Mouse (Mus musculus) urinary bladder, adult 2 months (tissue): ENCODE results near the gene Gm20388. TPM values are rescaled to one million over a fixed set of nuclear protein-coding genes. Genes with fewer than 3 reads are reported as not detected.
A peak's percentile ranks its signal among the peaks of the same experiment; 100 is the strongest.

ENCODE experiments used
- DNase-seq: peaks from one replicate; pipeline ENCODE4 v3.0.0; 2022; ENCODE audit warnings: low spot score
- polyA plus RNA-seq: library from polyadenylated mRNA; depleted of rRNA; stranded (reverse); fragments of >200 nt; gene quantifications from 2 replicates; pipeline ENCODE4 v1.2.3, GENCODE M21; 2012

The Gm20388 gene
- polyA plus RNA-seq, 1 experiment = 50.2 TPM

DNA sequence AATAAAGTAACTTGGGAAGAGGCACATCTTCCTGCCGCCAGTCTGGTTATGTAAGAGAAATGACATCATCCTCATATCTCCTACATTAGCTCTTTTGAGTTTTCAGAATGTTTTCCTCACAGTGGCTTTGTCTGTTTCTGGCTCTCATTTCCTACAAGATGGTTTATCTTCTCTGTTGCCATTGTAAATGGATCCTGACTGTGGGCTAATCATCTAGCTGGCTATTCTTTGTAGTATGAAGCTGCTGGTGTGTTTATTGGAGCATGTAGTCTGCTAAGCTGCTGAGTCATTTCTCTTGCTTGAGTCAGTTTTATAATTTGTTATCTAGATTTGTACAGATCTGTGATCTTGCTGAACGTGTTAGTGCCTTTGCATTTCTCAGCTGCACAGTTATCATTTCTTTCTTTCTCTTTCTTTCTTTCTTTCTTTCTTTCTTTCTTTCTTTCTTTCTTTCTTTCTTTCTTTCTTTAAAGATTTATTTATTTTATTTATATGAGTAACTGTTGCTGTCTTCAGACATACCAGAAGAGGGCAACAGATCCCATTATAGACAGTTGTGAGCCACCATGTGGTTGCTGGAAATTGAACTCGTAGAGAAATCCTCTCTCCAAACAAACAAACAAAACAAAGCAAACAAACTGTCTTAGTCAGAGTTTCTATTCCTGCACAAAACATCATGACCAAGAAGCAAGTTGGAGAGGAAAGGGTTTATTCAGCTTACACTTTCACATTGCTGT lies 3723.9 kb downstream of the Gm20388 start:
- DNase-seq = no peak

- DNase-seq = no peak
These were observed 3725.0 kb downstream of the Gm20388 start for GRCm38 (mm10) chr8:123635671-123636070.

- DNase-seq = no peak
These were observed 3732.8 kb downstream of the Gm20388 start for GRCm38 (mm10) chr8:123643330-123644051.

DNA sequence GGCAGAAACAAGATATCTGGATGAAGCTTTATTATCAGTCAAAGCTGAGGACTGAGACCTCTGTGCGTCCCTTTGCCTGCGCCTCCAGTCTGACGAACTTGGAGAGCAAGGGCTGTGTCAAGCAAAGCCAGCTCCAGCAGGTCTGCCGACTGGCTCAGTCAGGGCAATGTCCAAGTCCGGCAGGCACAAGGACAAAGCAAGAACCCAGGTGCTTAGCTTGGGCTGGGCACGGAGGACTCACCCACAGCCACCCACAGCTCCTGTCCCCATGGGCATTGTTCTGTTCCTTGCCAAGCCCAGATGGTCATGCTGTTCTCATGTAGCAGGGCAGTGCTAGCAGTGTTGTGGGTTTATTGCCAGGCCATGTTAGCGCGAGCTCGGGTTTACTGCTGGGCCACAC lies 3734.6 kb downstream of the Gm20388 start:
- DNase-seq = no peak

DNA sequence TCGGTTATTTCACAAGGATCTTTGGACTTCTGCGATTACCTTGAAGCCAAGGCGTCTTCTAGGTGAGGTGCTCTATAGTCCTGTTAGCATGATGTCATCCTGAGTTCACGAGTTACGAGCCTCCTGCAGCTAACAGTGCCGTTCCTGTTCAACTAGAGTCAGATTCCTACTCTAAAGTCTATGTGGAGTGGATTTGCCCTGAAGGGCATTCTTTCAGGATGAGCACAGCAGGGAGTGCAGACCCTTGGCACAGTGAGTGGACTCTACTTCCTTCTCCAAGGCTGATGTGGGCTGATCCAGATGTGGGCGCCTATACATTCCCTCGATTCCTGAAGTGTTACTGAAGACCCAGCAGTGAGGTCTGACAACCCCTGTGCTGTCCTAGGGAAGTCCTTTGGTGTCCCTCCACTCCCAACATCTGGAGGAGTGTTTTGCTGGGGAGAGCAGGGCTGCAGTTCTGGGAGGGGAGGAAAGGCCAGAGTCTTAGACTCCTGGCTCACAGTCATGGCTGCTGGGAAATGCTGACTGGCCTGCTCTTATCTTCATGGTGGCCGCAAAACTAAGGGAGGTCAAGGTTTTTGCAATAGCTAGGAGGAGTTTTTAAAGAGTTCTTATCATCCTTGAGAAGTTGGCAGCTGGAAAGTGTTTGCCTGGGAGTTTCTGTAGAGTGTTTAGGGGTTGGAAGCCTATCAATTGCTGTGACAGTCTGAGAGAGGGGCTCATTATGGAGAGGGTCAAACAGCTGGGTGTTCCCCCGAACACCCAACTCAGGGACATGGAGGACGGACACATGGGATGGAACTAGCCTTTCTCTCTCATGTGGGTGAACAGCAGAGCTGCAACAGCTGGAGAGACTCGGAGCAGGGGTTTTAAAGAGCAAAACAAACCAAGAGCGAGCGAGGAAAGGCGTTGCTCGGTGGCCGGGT lies 3737.9 kb downstream of the Gm20388 start:
- DNase-seq = no peak

DNA sequence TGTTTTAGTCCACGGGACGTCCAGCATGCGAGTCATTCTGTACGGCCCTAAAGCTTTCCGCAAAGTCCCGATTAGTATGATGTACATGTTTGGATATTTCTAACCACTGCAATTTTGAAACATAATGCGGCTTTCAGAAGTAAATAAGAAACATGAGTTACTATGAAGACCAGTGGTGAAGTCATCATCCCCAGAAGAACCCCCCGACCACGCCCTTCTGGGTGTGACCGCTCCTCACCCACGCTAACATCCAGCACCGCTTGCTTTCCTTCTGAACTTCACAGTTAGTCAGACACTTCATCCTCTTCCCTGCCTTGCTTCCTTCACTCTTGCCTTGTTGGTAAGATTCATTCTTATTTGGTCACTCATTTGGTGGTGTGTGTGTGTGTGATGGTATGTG lies 3738.8 kb downstream of the Gm20388 start:
- no peak for DNase-seq

- no peak for DNase-seq
These were observed 3740.9 kb downstream of the Gm20388 start for GRCm38 (mm10) chr8:123651390-123652098.

DNA sequence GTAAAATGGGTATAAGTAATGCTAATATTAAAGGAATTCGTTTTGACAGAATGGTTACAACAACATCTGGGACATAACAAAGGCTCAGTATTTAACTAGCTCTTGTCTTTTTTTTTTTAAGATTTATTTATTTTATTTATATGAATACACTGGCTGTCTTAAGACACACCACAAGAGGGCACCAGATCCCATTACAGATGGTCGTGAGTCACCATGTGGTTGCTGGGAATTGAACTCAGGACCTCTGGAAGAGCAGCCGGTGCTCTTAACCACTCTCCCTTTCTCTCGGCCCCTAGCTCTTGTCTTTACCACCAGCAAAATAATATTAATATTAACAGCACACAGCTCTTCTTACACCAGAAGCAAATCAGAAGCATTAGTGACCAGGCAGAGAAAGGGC lies 3742.0 kb downstream of the Gm20388 start:
- DNase-seq = no peak

- DNase-seq = peak; percentile 87
These were observed 3742.8 kb downstream of the Gm20388 start, which contains the start of gene Rhou for GRCm38 (mm10) chr8:123653308-123653993. Gene Rhou (plus strand): TSS chr8:123653929.

GRCm38 (mm10) chr8:123653994-123654569 lies 3743.4 kb downstream of the Gm20388 start:
- DNase-seq = peak; percentile 62

DNA sequence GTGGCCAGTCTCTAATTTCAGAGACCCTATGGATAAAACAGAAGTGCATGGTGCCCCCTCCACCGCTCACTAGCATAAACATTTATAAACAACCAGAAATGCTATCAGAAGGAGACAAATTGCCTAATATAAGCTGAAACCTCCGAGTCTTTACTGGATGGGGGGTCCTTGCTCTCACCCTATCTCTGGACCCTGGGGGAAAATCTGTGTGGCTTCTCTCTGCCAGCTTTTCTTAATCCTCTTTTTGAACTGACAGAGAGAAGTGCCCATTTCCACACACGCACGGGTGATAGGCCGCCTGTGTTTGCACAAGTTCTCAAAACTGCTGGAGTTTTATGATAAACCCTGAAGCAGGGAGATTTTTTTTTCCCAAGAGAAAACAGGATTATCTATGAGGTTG lies 3744.1 kb downstream of the Gm20388 start:
- DNase-seq = no peak

DNA sequence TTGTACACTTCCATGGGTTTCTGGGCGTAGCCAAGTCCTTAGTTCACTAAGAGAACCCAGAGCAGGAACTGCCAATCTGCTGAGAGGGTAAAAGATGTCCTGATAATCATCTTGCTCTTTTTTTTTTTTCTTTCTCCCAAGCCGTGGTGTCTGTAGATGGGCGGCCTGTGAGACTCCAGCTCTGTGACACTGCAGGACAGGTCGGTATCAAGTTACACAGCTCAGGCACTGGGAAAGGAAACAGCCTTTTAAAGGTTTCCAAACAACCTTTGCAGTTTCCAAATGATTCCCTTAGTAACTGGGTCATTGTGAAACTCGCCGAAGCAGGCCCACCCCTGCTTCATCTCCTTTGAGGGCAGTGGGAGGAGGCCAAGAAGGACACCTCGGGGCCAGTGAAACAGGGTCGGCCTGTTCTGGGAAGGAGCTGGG lies 3744.7 kb downstream of the Gm20388 start:
- DNase-seq = no peak

DNA sequence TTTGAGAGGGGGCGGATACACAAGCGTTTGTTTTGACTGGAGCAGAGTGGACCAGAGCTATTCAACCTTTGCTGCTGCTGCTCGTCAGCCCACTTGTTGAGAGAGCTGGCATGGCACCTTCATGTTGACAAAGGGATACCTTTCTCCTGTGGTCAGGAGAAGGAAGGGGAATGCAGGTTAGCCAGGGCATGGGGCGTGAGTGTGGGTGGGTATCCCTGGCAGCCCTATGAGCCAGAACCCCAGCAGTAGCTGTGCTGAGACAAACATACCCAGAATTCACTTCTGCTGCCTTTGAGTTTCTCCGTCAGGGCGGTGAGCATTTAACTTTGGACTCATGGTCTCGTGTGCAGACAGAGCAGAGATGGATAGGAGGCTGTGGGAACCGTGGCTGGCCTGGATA lies 3747.2 kb downstream of the Gm20388 start:
- no peak for DNase-seq

DNA sequence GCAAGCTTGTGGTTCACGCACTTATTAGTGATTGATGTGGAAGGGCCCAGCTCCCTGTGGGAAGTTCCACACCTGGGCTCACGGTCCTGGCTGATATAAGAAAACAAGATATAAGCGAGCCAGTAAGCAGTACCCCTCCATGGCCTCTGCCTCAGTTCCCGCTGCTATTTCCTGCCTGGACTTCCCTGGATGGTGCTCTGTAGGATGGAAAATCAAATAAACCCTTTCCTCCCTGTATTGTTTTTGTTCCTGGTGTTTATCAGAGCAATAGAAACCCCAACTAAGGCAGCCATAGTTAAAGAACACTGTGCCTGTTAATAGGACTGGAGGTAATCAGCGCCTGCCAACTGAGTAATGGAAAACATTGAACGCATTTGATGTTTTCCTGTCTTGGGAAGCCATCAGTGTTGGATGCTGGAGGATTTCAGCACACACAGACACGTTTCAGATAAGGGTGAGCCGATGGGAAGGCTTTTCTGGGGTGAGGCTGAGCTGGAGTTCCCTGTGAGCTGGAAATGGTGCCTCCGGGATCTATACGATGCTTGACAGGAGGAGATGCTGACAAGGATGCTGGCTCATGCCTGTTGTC lies 3748.9 kb downstream of the Gm20388 start:
- DNase-seq = no peak

DNA sequence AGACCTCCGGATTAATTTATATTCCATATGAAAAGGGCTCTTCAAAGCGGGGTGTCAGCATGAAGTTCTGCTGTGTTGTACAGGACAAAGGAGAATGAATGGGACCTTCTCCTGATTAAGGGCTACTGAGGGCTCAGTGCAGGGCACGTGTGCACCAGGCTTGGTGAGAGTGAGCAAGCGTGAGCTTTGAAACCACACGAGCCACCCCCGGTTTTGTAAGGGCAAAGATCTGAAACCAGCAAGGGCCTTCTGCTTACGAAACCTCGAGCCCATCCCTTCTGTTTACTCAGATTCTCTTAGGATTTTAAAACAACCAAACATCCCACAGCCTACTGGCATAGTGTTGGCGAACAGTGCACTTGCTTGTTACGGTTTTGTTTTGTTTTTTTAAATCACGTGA lies 3750.9 kb downstream of the Gm20388 start:
- DNase-seq = no peak

DNA sequence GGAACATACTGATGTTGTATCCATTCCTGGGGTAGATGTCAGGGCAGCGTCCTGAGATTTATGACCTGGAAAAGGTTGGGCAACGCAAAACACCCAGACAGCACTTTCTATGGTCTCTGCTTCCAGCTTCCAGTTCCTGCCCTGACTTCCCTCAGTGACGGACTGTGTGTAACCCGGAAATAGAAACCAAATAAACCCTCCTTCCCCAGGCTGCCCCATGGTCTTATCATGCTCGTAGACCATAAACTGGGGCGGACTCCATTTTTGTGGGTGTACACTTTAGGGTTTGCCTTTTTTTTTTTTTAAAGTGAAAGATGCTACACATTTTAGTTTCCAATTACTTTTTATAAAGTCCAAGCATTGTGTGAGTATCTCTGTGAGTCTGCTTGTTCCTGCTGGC lies 3754.9 kb downstream of the Gm20388 start:
- no peak for DNase-seq

DNA sequence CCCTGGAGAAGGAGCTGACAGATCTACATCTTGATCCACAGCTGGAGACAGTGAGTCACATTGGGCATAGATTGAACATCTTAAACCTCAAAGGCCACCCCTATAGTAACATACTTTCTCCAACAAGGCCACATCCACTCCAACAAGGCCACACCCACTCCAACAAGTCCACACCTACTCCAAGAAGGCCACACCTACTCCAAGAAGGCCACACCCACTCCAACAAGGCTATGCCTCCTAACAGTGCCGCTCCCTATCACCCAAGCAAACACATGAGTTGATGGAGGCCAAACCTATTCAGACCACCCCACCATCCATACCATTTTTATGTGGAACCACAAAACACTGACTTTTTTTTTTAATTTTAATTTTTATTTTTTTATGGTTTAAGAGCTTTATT lies 3756.2 kb downstream of the Gm20388 start:
- no peak for DNase-seq

DNA sequence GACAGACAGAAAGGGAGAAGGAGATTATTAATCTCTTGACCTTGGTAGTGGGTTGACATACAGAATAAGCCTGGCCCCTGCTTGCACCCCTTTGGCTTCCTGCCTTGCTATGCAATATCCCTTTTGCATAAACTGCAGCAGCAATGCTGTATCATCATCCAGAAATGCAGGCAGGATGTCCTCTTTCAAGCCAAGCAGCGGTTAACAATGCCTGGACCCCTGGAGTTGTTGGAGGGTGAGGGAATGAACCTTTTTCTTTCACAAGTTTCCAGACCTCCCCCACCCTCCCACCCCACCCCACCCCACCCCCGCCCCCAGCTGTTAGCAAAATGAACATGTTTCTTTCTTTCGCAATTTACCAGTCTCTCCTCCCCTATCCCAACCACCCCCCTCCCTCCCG lies 3758.0 kb downstream of the Gm20388 start:
- DNase-seq = no peak

- no peak for DNase-seq
These were observed 3760.1 kb downstream of the Gm20388 start for GRCm38 (mm10) chr8:123670766-123671165.

DNA sequence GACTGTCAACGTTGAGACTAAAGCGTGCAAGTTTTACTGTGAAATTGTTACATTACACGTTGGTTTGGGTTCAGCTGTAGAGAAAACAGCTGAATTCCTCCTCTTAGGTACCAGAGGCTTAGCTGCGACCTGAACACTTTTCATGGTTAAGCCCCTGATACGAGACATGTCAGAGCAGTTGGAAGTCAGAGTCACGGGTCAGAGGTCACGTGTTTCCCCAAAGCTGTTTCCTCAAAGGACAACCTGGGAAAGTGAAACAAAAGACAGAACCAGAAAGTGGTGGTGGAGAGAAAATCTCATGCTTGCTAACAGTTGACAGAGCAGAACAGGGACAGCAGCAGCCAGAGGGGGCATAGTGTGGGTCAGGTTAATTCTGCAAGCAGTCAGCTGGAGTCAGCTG lies 3760.8 kb downstream of the Gm20388 start:
- no peak for DNase-seq
